Mouse (Mus musculus) midbrain, postnatal 0 days (tissue): ENCODE data around the gene Fh1. TPM values are rescaled to one million over a fixed set of nuclear protein-coding genes. Genes with fewer than 3 reads are reported as not detected.

Experiments
- ATAC-seq: fragments of 200-750 bp; cut with Nextera tagmentation; 2 replicates; pipeline ENCODE4 v1.8.0; 2017; ENCODE audit warnings: moderate number of reproducible peaks, mild to moderate bottlenecking, moderate TSS enrichment, moderate library complexity; ENCODE audit not compliant: low FRiP score
- DNase-seq: peaks from one replicate; pipeline ENCODE4 v3.0.0-alpha.2; 2015; ENCODE audit warnings: low spot score
- H3K27ac ChIP-seq: fragments of 300-500 bp; sonication (generic); 2 replicates; pipeline ENCODE4 v1.5.1; 2014; ENCODE audit warnings: low read depth, mild to moderate bottlenecking, low read length, mixed read lengths
- H3K27me3 ChIP-seq: fragments of 300-500 bp; sonication (generic); 2 replicates; pipeline ENCODE4 v1.6.1; 2014; ENCODE audit warnings: low read length, control low read depth, mixed read lengths; ENCODE audit not compliant: insufficient read depth
- H3K36me3 ChIP-seq: fragments of 300-500 bp; sonication (generic); 2 replicates; pipeline ENCODE4 v1.6.1; 2014; ENCODE audit warnings: low read length, control low read depth, mixed read lengths; ENCODE audit not compliant: insufficient read depth
- H3K4me1 ChIP-seq: fragments of 300-500 bp; sonication (generic); 2 replicates; pipeline ENCODE4 v1.6.1; 2014; ENCODE audit warnings: mild to moderate bottlenecking, control low read depth, antibody characterized with exemption, low read length, mixed read lengths; ENCODE audit not compliant: insufficient read depth
- H3K4me2 ChIP-seq: fragments of 300-500 bp; sonication (generic); 2 replicates; pipeline ENCODE4 v1.6.1; 2014; ENCODE audit warnings: low read depth, mild to moderate bottlenecking, low read length, mixed read lengths; ENCODE audit not compliant: poor library complexity, severe bottlenecking
- H3K4me3 ChIP-seq: fragments of 300-500 bp; sonication (generic); 2 replicates; pipeline ENCODE4 v1.5.1; 2014; ENCODE audit warnings: low read depth, mild to moderate bottlenecking, low read length, moderate library complexity
- H3K9ac ChIP-seq: fragments of 300-500 bp; sonication (generic); replicated peaks from 2 replicates; pipeline ENCODE4 v1.6.1; 2014; ENCODE audit warnings: mild to moderate bottlenecking, low read length, moderate library complexity, mixed read lengths; ENCODE audit not compliant: poor library complexity, severe bottlenecking
- H3K9me3 ChIP-seq: fragments of 300-500 bp; sonication (generic); 2 replicates; pipeline ENCODE4 v1.6.1; 2016; ENCODE audit warnings: low read length, control low read depth
- CTCF ChIP-seq: IDR thresholded peaks from 2 replicates; pipeline ENCODE4 v1.5.1; 2016; ENCODE audit warnings: antibody characterized with exemption, mild to moderate bottlenecking
- WGBS: fragments of 180-500 bp; shearing (Covaris S2); extraction: QIAGEN DNeasy Blood & Tissue Kit; methylation state at CpG from one replicate; pipeline ENCODE4 v1.1.7; 2014; 5-methylcytosine and 5-hydroxymethylcytosine counted together
- polyA plus RNA-seq: library from polyadenylated mRNA; unstranded; fragments of >200 nt; fragmentation: Nextera tagmentation; extraction: Ambion mirVana; gene quantifications from 2 replicates; pipeline ENCODE4 v1.2.1, GENCODE M21; 2015
- total RNA-seq: library from RNA; depleted of rRNA; stranded (reverse); fragments of >200 nt; gene quantifications from 2 replicates; pipeline ENCODE4 v1.2.3, GENCODE M21; 2014

Fh1 gene
- total and polyA plus RNA-seq, 2 experiments from 2014 or later, result 48.8 to 95.0 TPM

GRCm38 (mm10) chr1:175574129-175574528 lies 51.3 kb downstream of the Fh1 start:
- no peaks in the 10 kb centered on the region for H3K27me3 ChIP-seq
- no peak overlapping the region for H3K27ac ChIP-seq
- ATAC-seq, result no peak
- TF ChIP-seq CTCF, result no peak
- H3K4me3 ChIP-seq, result no peak overlapping the region
- no peak overlapping the region for H3K4me2 ChIP-seq
- H3K9me3 ChIP-seq, result no peaks in the 10 kb centered on the region
- no peak overlapping the region for H3K9ac ChIP-seq
- no peak for DNase-seq
- H3K4me1 ChIP-seq, result no peaks in the 10 kb centered on the region
- no peaks in the 10 kb centered on the region for H3K36me3 ChIP-seq
- WGBS, result 84% methylated on average over 2 of the region's 2 CpGs

- Histone ChIP-seq H3K4me1 (no peaks in the 10 kb centered on the region), H3K4me3 (no peak overlapping the region), H3K9ac (no peak overlapping the region), H3K36me3 (no peaks in the 10 kb centered on the region), H3K27me3 (no peaks in the 10 kb centered on the region), H3K4me2 (no peak overlapping the region), H3K27ac (no peak overlapping the region), H3K9me3 (no peaks in the 10 kb centered on the region)
- WGBS, result 42% methylated on average over 6 of the region's 6 CpGs
- DNase-seq, result no peak
- no peak for ATAC-seq
- TF ChIP-seq CTCF, result no peak
Observed at GRCm38 (mm10) chr1:175565579-175566103, 59.8 kb downstream of the Fh1 start.

- no peaks in the 10 kb centered on the region for H3K27me3 ChIP-seq
- H3K9ac ChIP-seq, result no peak overlapping the region
- ATAC-seq (no peak), DNase-seq (no peak)
- no peaks in the 10 kb centered on the region for H3K36me3 ChIP-seq
- no peaks in the 10 kb centered on the region for H3K9me3 ChIP-seq
- 90% methylated on average over 4 of the region's 4 CpGs for WGBS
- no peak overlapping the region for H3K27ac ChIP-seq
- H3K4me3 ChIP-seq, result no peak overlapping the region
- H3K4me2 ChIP-seq, result no peak overlapping the region
- TF ChIP-seq CTCF, result no peak
- no peaks in the 10 kb centered on the region for H3K4me1 ChIP-seq
Observed at GRCm38 (mm10) chr1:175564321-175564720, 61.1 kb downstream of the Fh1 start.

- Histone ChIP-seq H3K27me3 (no peaks in the 10 kb centered on the region), H3K27ac (no peak overlapping the region), H3K4me2 (no peak overlapping the region)
Observed at GRCm38 (mm10) chr1:175562379-175562778, 63.1 kb downstream of the Fh1 start.

GRCm38 (mm10) chr1:175561806-175562205 lies 63.6 kb downstream of the Fh1 start:
- Histone ChIP-seq H3K4me1 (no peaks in the 10 kb centered on the region), H3K27me3 (no peaks in the 10 kb centered on the region), H3K4me2 (no peak overlapping the region), H3K36me3 (no peaks in the 10 kb centered on the region), H3K9ac (no peak overlapping the region), H3K27ac (no peak overlapping the region), H3K4me3 (no peak overlapping the region), H3K9me3 (no peaks in the 10 kb centered on the region)
- TF ChIP-seq CTCF, result no peak
- no peak for DNase-seq
- no peak for ATAC-seq

More at GRCm38 (mm10) chr1:175562379-175562778, 63.1 kb downstream of the Fh1 start:
- Histone ChIP-seq H3K4me3 (no peak overlapping the region), H3K9me3 (no peaks in the 10 kb centered on the region), H3K36me3 (no peaks in the 10 kb centered on the region), H3K4me1 (no peaks in the 10 kb centered on the region), H3K9ac (no peak overlapping the region)
- 98% methylated on average over 2 of the region's 2 CpGs for WGBS
- TF ChIP-seq CTCF, result no peak
- ATAC-seq (no peak), DNase-seq (no peak)

- ATAC-seq (no peak), DNase-seq (no peak)
- H3K4me3 ChIP-seq, result no peak overlapping the region
- no peaks in the 10 kb centered on the region for H3K9me3 ChIP-seq
- TF ChIP-seq CTCF, result no peak
- no peaks in the 10 kb centered on the region for H3K4me1 ChIP-seq
- H3K4me2 ChIP-seq, result no peak overlapping the region
- H3K36me3 ChIP-seq, result no peaks in the 10 kb centered on the region
- no peak overlapping the region for H3K27ac ChIP-seq
- 100% methylated on average over 1 of the region's 1 CpGs for WGBS
- H3K9ac ChIP-seq, result no peak overlapping the region
- no peaks in the 10 kb centered on the region for H3K27me3 ChIP-seq
Observed at GRCm38 (mm10) chr1:175554641-175555040, 70.8 kb downstream of the Fh1 start.
